Mouse (Mus musculus) gastrocnemius, postnatal 25 days (tissue): Measurements from ENCODE around the gene Ust. TPM values are rescaled to one million over a fixed set of nuclear protein-coding genes. Genes with fewer than 3 reads are reported as not detected.

ENCODE experiments used
- DNase-seq: peaks from one replicate; pipeline ENCODE4 v3.0.0; 2022
- total RNA-seq, 2 experiments: library from RNA; stranded (reverse); gene quantifications; 1 replicate in 1 of 2; 2 replicates in 1 of 2; pipeline ENCODE4 v1.2.3; 2021

Gene Ust
- total RNA-seq, 2 experiments from 2014 or later = 1.5 to 2.3 TPM

- no peak for DNase-seq
Measured at GRCm38 (mm10) chr10:8330006-8330405, 188.6 kb downstream of the Ust start.

GRCm38 (mm10) chr10:8323304-8323765 is 195.3 kb downstream of the Ust start:
- peak; percentile 24 for DNase-seq

- no peak for DNase-seq
Measured at GRCm38 (mm10) chr10:8320771-8321170, 197.9 kb downstream of the Ust start.

GRCm38 (mm10) chr10:8309435-8309834 is 209.2 kb downstream of the Ust start:
- no peak for DNase-seq

- DNase-seq = no peak
Measured at GRCm38 (mm10) chr10:8304211-8304610, 214.4 kb downstream of the Ust start.

- no peak for DNase-seq
Measured at GRCm38 (mm10) chr10:8299166-8299565, 219.5 kb downstream of the Ust start.

GRCm38 (mm10) chr10:8297214-8297613 is 221.4 kb downstream of the Ust start:
- DNase-seq = no peak

GRCm38 (mm10) chr10:8290661-8291060 is 228.0 kb downstream of the Ust start:
- no peak for DNase-seq

GRCm38 (mm10) chr10:8287350-8287791 is 231.3 kb downstream of the Ust start:
- DNase-seq = peak; percentile 82

GRCm38 (mm10) chr10:8283991-8284390 is 234.6 kb downstream of the Ust start:
- DNase-seq = no peak

- DNase-seq = no peak
Measured at GRCm38 (mm10) chr10:8277094-8277493, 241.5 kb downstream of the Ust start.

- DNase-seq = no peak
Measured at GRCm38 (mm10) chr10:8269681-8270080, 248.9 kb downstream of the Ust start.

GRCm38 (mm10) chr10:8259716-8260115 is 258.9 kb downstream of the Ust start:
- no peak for DNase-seq

GRCm38 (mm10) chr10:8250005-8250404 is 268.6 kb downstream of the Ust start:
- DNase-seq = no peak

- DNase-seq = no peak
Measured at GRCm38 (mm10) chr10:8242336-8242735, 276.3 kb downstream of the Ust start.

GRCm38 (mm10) chr10:8240703-8241102 is 277.9 kb downstream of the Ust start:
- no peak for DNase-seq

- peak; percentile 33 for DNase-seq
Measured at GRCm38 (mm10) chr10:8240242-8240641, 278.4 kb downstream of the Ust start.

- DNase-seq = no peak
Measured at GRCm38 (mm10) chr10:8236780-8237571, 281.6 kb downstream of the Ust start.

GRCm38 (mm10) chr10:8233148-8233901 is 285.3 kb downstream of the Ust start:
- DNase-seq = no peak

- DNase-seq = no peak
Measured at GRCm38 (mm10) chr10:8232535-8232934, 286.1 kb downstream of the Ust start.

- no peak for DNase-seq
Measured at GRCm38 (mm10) chr10:8228375-8228743, 290.3 kb downstream of the Ust start.

GRCm38 (mm10) chr10:8227705-8228374 is 290.8 kb downstream of the Ust start:
- DNase-seq = no peak

GRCm38 (mm10) chr10:8226650-8227049 is 292.0 kb downstream of the Ust start:
- no peak for DNase-seq
